Mouse (Mus musculus): ENCODE data around the gene Hmox1. TPM values are rescaled to one million over a fixed set of nuclear protein-coding genes. Genes with fewer than 3 reads are reported as not detected.

Gene Hmox1
- polyA plus RNA-seq, 1 experiment from 2014 or later = 3.9 TPM

DNA sequence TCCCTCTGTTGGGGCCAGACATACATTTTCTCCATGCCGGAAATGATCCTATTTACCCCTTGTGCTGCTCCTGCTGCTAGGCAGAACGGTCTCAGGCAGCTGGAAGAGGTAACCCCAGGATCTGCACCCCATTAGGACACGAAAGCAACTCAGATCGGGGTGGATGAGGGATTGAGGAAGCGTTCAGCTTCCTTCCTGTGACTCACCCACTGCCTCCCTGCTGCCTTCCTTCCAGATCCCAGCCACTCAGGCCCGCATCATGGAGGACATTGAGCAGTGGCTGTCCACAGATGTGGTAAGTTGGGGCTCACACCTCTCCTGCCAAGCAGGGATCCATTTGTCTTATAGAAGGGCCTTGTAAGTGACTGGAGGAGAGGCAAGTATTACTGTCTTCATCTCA, 26.1 kb upstream of the Hmox1 start:
- ATAC-seq (no peak), DNase-seq (ENCODE audit: low spot score) (no peak)
- Histone ChIP-seq H3K27ac (ENCODE audit: low read depth, low read length) (no peak overlapping the region), H3K9me3 (replicated peaks; ENCODE audit: control insufficient read depth, low read length) (no peaks in the 10 kb centered on the region), H3K9ac (ENCODE audit: low read length) (no peak overlapping the region), H3K36me3 (ENCODE audit: control insufficient read depth, insufficient read depth, low read length) (0 out of 2 replicates have a peak, but pooled peaks cover 6% of the 10 kb centered on the region), H3K4me1 (ENCODE audit: control insufficient read depth, insufficient read depth, low read length) (no peaks in the 10 kb centered on the region), H3K4me3 (ENCODE audit: low read depth, low read length) (no peak overlapping the region), H3K4me2 (ENCODE audit: low read length) (no peak overlapping the region), H3K27me3 (replicated peaks; ENCODE audit: control insufficient read depth, insufficient read depth, low read length) (no peaks in the 10 kb centered on the region)
- 90% methylated on average over 6 of the region's 6 CpGs for WGBS

DNA sequence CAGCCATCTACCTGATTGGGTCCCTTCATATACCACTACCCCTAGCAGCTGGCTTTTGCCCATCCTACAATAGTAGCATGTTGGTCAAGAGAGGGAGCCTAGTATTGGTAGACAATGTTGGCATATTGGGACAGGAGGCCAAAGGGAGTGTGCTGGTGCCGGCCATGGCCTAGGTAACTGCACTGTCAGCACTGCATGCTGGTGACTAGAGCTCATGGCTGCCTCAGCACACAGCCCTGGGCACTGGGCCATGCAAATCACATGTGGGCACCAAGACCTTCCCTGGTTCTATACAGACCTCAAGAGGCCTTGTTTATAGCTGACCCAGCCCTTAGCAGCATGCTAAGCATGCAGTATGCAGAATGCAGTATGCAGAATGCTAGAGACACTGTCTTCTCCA, 23.1 kb upstream of the Hmox1 start:
- H3K9ac ChIP-seq (ENCODE audit: low read length) = no peak overlapping the region
- H3K4me1 ChIP-seq (ENCODE audit: control insufficient read depth, insufficient read depth, low read length) = no peaks in the 10 kb centered on the region
- H3K4me3 ChIP-seq (ENCODE audit: low read depth, low read length) = no peak overlapping the region
- H3K27ac ChIP-seq (ENCODE audit: low read depth, low read length) = no peak overlapping the region
- H3K4me2 ChIP-seq (ENCODE audit: low read length) = no peak overlapping the region
- H3K36me3 ChIP-seq (ENCODE audit: control insufficient read depth, insufficient read depth, low read length) = no peaks in the 10 kb centered on the region
- DNase-seq (ENCODE audit: low spot score) (no peak), ATAC-seq (no peak)
- no peaks in the 10 kb centered on the region for H3K27me3 ChIP-seq (replicated peaks; ENCODE audit: control insufficient read depth, insufficient read depth, low read length)
- WGBS = 89% methylated on average over 1 of the region's 1 CpGs
- H3K9me3 ChIP-seq (replicated peaks; ENCODE audit: control insufficient read depth, low read length) = no peaks in the 10 kb centered on the region

DNA sequence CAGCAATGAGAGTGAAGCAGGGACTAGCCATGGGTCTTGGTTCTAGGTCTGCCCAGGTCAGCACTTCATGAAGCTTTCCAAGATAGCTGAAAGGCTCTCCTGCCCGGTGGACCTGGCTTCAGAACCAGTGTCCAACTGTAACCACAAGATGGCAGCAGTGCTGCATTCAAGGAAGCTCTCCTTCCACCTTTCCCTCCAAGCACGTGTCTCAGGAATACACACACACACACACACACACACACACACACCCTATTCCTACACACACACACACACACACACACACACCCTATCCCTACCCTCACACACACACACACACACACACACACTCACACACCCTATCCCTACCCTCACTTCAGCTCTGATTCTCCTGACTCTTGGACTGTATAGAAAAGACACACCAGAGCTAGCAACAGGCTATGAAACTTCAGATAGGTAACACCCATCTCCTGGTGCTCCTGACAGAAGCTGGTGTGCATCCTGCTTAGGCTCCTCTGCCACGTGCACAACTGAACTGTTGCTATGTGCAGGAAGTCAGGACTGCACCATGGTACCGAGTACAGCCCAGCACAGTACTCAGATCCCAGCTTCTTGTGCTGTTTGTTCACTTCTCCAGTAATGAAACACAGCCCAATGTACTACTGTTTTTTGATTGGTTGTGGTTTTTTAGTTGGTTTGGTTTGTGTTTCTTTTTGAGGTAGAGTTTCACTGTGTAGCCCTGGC, 21.6 kb upstream of the Hmox1 start:
- DNase-seq (ENCODE audit: low spot score) (peak; percentile 85), ATAC-seq (peak; percentile 90)
- Histone ChIP-seq H3K27ac (ENCODE audit: low read depth, low read length) (no peak overlapping the region), H3K4me1 (ENCODE audit: control insufficient read depth, insufficient read depth, low read length) (no peaks in the 10 kb centered on the region), H3K27me3 (replicated peaks; ENCODE audit: control insufficient read depth, insufficient read depth, low read length) (no peaks in the 10 kb centered on the region), H3K36me3 (ENCODE audit: control insufficient read depth, insufficient read depth, low read length) (no peaks in the 10 kb centered on the region), H3K4me3 (ENCODE audit: low read depth, low read length) (no peak overlapping the region), H3K4me2 (ENCODE audit: low read length) (no peak overlapping the region), H3K9ac (ENCODE audit: low read length) (no peak overlapping the region), H3K9me3 (replicated peaks; ENCODE audit: control insufficient read depth, low read length) (no peaks in the 10 kb centered on the region)
- 30% methylated on average over 4 of the region's 4 CpGs for WGBS

DNA sequence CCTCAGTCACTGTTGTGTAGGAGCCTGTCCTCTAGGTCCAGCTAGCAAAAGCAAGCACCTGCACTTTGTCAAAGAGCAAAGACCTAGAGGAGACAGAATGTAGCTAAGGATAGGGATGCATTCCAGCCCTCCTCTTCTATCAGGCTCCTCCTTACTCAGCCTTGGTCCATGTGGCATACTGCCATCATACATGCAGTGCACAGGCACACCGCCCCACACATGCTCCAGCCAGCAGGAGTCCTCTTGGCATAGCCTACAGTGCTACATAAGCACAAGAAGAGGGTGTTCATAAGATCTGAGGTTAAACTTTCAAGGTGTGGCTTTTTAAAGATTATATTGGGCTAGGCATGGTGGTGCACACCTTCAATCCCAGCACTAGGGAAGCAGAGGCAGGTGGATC, 18.5 kb upstream of the Hmox1 start:
- Histone ChIP-seq H3K36me3 (ENCODE audit: control insufficient read depth, insufficient read depth, low read length) (no peaks in the 10 kb centered on the region), H3K4me2 (ENCODE audit: low read length) (no peak overlapping the region), H3K4me1 (ENCODE audit: control insufficient read depth, insufficient read depth, low read length) (no peaks in the 10 kb centered on the region), H3K27me3 (replicated peaks; ENCODE audit: control insufficient read depth, insufficient read depth, low read length) (no peaks in the 10 kb centered on the region), H3K9me3 (replicated peaks; ENCODE audit: control insufficient read depth, low read length) (no peaks in the 10 kb centered on the region), H3K9ac (ENCODE audit: low read length) (no peak overlapping the region), H3K4me3 (ENCODE audit: low read depth, low read length) (no peak overlapping the region), H3K27ac (ENCODE audit: low read depth, low read length) (no peak overlapping the region)
- no peak for DNase-seq (ENCODE audit: low spot score)
- 100% methylated on average over 1 of the region's 1 CpGs for WGBS
- no peak for ATAC-seq

DNA sequence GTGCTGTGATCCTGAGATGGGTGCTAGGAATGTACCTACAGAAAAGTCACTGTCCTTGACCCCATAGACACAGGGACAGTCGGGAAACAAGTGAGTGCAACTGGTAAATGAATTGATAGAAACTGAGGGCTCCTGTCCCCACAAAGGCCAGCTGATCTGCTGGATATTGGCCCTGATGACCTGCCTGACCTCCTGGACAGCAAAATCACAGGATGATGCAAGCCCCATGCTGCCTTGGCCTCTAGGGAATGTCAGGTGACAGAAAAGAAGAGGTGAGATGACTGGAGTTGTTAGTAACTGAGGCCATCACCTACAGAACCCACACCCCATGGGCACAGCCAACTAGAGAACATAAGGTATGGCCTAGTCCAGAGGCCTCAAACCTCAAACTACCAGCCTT, 15.2 kb upstream of the Hmox1 start:
- Histone ChIP-seq H3K9ac (ENCODE audit: low read length) (no peak overlapping the region), H3K9me3 (replicated peaks; ENCODE audit: control insufficient read depth, low read length) (no peaks in the 10 kb centered on the region), H3K27ac (ENCODE audit: low read depth, low read length) (no peak overlapping the region), H3K4me1 (ENCODE audit: control insufficient read depth, insufficient read depth, low read length) (no peaks in the 10 kb centered on the region), H3K4me3 (ENCODE audit: low read depth, low read length) (no peak overlapping the region), H3K27me3 (replicated peaks; ENCODE audit: control insufficient read depth, insufficient read depth, low read length) (no peaks in the 10 kb centered on the region), H3K4me2 (ENCODE audit: low read length) (no peak overlapping the region), H3K36me3 (ENCODE audit: control insufficient read depth, insufficient read depth, low read length) (no peaks in the 10 kb centered on the region)
- DNase-seq (ENCODE audit: low spot score) = no peak
- ATAC-seq = no peak
- 67% methylated on average over 1 of the region's 1 CpGs for WGBS

DNA sequence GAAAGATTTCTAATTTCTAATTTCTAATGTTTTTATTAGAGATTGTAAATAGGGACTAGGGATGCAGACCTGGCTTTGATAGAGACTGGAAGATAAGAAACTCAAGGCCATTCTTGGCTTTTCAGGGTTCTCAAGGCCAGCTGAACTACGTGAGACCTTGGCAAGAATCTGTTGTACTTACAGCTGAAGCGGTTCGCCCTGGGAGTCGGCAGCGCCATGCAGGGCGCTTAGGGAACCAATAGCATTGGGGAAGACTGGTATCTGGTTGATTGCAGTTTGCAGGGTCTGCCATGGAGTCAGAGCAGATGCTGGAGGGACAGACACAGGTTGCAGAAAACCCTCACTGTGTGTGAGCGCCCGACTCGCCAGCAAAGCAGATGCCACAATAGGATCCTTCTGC, 14.6 kb upstream of the Hmox1 start:
- DNase-seq (ENCODE audit: low spot score) (no peak), ATAC-seq (no peak)
- no peaks in the 10 kb centered on the region for H3K27me3 ChIP-seq (replicated peaks; ENCODE audit: control insufficient read depth, insufficient read depth, low read length)
- no peak overlapping the region for H3K9ac ChIP-seq (ENCODE audit: low read length)
- H3K27ac ChIP-seq (ENCODE audit: low read depth, low read length) = no peak overlapping the region
- H3K9me3 ChIP-seq (replicated peaks; ENCODE audit: control insufficient read depth, low read length) = no peaks in the 10 kb centered on the region
- H3K4me2 ChIP-seq (ENCODE audit: low read length) = no peak overlapping the region
- no peaks in the 10 kb centered on the region for H3K36me3 ChIP-seq (ENCODE audit: control insufficient read depth, insufficient read depth, low read length)
- 96% methylated on average over 9 of the region's 9 CpGs for WGBS
- peaks cover 3% of the 10 kb centered on the region; the same call in 1 of the 2 replicates for H3K4me1 ChIP-seq (ENCODE audit: control insufficient read depth, insufficient read depth, low read length)
- H3K4me3 ChIP-seq (ENCODE audit: low read depth, low read length) = no peak overlapping the region

DNA sequence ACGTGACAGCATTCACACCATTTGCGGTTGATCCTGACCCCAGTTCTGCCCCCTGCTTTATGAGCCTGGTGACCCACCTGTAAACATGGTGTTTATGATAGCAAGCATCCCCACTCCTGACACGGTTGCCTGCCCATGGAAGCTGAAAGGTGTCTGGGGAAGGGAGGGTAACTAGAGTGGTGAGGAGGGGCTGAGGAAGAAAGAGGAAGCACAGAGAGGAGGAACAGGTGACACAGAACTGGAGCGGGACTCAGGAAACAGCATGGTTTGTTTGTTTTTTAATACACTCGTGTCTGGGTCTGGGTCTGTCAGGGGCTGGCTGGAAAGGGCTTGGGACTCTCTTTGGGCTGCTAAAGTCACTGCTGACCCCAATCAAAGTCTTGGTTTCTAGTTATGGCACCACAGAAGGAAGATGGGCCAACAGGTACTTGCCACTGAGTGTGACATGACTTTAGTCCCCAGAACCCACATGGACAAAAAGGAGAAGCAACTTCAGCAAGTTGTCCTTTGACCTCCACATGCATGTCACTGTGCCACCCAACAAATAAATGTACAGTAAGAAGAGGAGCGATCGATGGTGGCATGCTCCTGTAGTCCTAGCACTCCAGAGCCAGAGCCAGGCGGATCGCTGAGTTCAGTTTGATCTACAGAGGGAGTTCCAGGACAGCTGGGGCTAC, 11.9 kb upstream of the Hmox1 start:
- 84% methylated on average over 9 of the region's 9 CpGs for WGBS
- Histone ChIP-seq H3K36me3 (ENCODE audit: control insufficient read depth, insufficient read depth, low read length) (no peaks in the 10 kb centered on the region), H3K4me3 (ENCODE audit: low read depth, low read length) (no peak overlapping the region), H3K4me1 (ENCODE audit: control insufficient read depth, insufficient read depth, low read length) (peaks cover 3% of the 10 kb centered on the region; the same call in 1 of the 2 replicates), H3K9me3 (replicated peaks; ENCODE audit: control insufficient read depth, low read length) (no peaks in the 10 kb centered on the region), H3K27ac (ENCODE audit: low read depth, low read length) (no peak overlapping the region), H3K9ac (ENCODE audit: low read length) (no peak overlapping the region), H3K27me3 (replicated peaks; ENCODE audit: control insufficient read depth, insufficient read depth, low read length) (no peaks in the 10 kb centered on the region), H3K4me2 (ENCODE audit: low read length) (no peak overlapping the region)
- ATAC-seq (no peak), DNase-seq (ENCODE audit: low spot score) (no peak)

DNA sequence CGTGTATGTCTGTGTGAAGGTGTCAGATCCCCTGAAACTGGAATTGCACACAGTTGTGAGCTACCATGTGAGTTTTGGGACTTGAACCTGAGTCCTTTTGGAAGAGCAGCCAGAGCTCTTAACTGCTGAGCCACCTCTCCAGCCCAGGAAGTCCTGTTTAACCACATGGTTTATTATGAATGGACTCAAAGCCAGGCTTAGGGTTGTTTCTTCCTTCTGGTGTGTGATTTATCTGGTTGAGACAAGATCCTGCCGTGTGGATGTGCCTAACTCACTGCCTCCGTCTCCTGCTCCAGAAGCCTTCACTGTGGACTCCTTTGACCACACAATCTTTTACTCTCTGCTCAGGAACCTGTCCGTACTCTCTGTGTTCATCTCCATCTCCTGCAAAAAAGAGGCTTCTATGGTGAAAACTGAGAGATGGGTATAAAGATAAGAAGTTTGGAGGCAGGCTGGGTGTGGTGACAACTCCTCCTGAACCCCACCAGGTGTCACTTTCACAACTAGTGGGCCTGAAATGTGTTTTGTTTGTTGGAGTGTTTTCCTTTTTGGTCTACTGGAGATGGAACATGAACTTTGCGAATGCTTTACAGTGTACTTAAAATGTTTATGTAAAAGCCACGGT, 11.1 kb upstream of the Hmox1 start:
- 86% methylated on average over 6 of the region's 6 CpGs for WGBS
- no peak for ATAC-seq
- H3K4me3 ChIP-seq (ENCODE audit: low read depth, low read length) = no peak overlapping the region
- H3K27ac ChIP-seq (ENCODE audit: low read depth, low read length) = no peak overlapping the region
- no peak overlapping the region for H3K4me2 ChIP-seq (ENCODE audit: low read length)
- no peaks in the 10 kb centered on the region for H3K27me3 ChIP-seq (replicated peaks; ENCODE audit: control insufficient read depth, insufficient read depth, low read length)
- no peaks in the 10 kb centered on the region for H3K36me3 ChIP-seq (ENCODE audit: control insufficient read depth, insufficient read depth, low read length)
- DNase-seq (ENCODE audit: low spot score) = no peak
- peaks cover 3% of the 10 kb centered on the region; the same call in 1 of the 2 replicates for H3K4me1 ChIP-seq (ENCODE audit: control insufficient read depth, insufficient read depth, low read length)
- no peaks in the 10 kb centered on the region for H3K9me3 ChIP-seq (replicated peaks; ENCODE audit: control insufficient read depth, low read length)
- H3K9ac ChIP-seq (ENCODE audit: low read length) = no peak overlapping the region

DNA sequence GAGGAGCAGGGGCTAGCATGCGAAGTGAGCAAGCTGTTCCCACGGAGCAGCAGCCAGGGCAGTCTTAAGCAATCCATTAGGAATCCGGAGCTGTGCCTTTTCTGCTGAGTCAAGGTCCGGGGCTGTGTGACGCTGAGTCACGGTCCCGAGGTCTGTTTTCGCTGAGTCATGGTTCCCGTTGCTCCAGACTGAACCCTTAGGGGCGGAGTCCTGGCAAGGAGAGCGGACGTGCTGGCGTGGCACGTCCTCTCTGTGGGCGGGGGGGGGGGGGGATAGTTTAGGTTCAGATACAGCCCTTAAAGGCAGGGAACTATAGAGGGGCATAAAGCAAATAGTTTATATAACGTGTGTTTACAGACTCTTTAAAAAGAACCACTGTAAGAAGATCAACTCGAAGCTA, 9.6 kb upstream of the Hmox1 start:
- Histone ChIP-seq H3K4me1 (ENCODE audit: control insufficient read depth, insufficient read depth, low read length) (peaks cover 3% of the 10 kb centered on the region; the same call in 1 of the 2 replicates), H3K9me3 (replicated peaks; ENCODE audit: control insufficient read depth, low read length) (no peaks in the 10 kb centered on the region), H3K27ac (ENCODE audit: low read depth, low read length) (no peak overlapping the region), H3K4me3 (ENCODE audit: low read depth, low read length) (no peak overlapping the region), H3K4me2 (ENCODE audit: low read length) (peak overlapping the region; percentile 36), H3K27me3 (replicated peaks; ENCODE audit: control insufficient read depth, insufficient read depth, low read length) (no peaks in the 10 kb centered on the region), H3K36me3 (ENCODE audit: control insufficient read depth, insufficient read depth, low read length) (no peaks in the 10 kb centered on the region), H3K9ac (ENCODE audit: low read length) (no peak overlapping the region)
- WGBS = 6% methylated on average over 17 of the region's 17 CpGs
- ATAC-seq (peak; percentile 89), DNase-seq (ENCODE audit: low spot score) (peak; percentile 89)
